Mouse (Mus musculus) frontal cortex, postnatal 25 days (tissue): ENCODE data around the gene Zcchc2.

Experiments
- DNase-seq, 2 experiments: peaks; one replicate each; pipeline ENCODE4 v3.0.0; 2022; ENCODE audit warnings: low spot score in 2 of 2

Gene Zcchc2

GRCm38 (mm10) chr1:105988903-105989639 lies 1.1 kb upstream of the Zcchc2 start:
- no peak for DNase-seq

GRCm38 (mm10) chr1:105989640-105989984 lies 594 bp upstream of the Zcchc2 start:
- no peak for DNase-seq

GRCm38 (mm10) chr1:105990911-105991761 lies 930 bp downstream of the Zcchc2 start:
- DNase-seq: peak; percentile 41 to 49

GRCm38 (mm10) chr1:105991931-105992837 lies 2.0 kb downstream of the Zcchc2 start:
- no peak for DNase-seq

GRCm38 (mm10) chr1:105993196-105993595 lies 3.0 kb downstream of the Zcchc2 start:
- DNase-seq: no peak

- DNase-seq: peak; percentile 60 to 74
These were observed 3.5 kb downstream of the Zcchc2 start for GRCm38 (mm10) chr1:105993601-105994209.

GRCm38 (mm10) chr1:105995966-105996365 lies 5.8 kb downstream of the Zcchc2 start:
- no peak for DNase-seq

GRCm38 (mm10) chr1:105997282-105997681 lies 7.1 kb downstream of the Zcchc2 start:
- DNase-seq: no peak

GRCm38 (mm10) chr1:105999802-106000201 lies 9.6 kb downstream of the Zcchc2 start:
- no peak for DNase-seq

GRCm38 (mm10) chr1:106007581-106007980 lies 17.4 kb downstream of the Zcchc2 start:
- no peak for DNase-seq

- DNase-seq: no peak
These were observed 20.9 kb downstream of the Zcchc2 start for GRCm38 (mm10) chr1:106011097-106011496.

- no peak for DNase-seq
These were observed 23.6 kb downstream of the Zcchc2 start for GRCm38 (mm10) chr1:106013759-106014158.

- DNase-seq: no peak
These were observed 26.1 kb downstream of the Zcchc2 start for GRCm38 (mm10) chr1:106016262-106016661.

GRCm38 (mm10) chr1:106019854-106020253 lies 29.6 kb downstream of the Zcchc2 start:
- DNase-seq: no peak

- DNase-seq: no peak
These were observed 32.8 kb downstream of the Zcchc2 start for GRCm38 (mm10) chr1:106022998-106023397.

- no peak for DNase-seq
These were observed 34.0 kb downstream of the Zcchc2 start for GRCm38 (mm10) chr1:106024254-106024653.

GRCm38 (mm10) chr1:106024778-106025177 lies 34.6 kb downstream of the Zcchc2 start:
- DNase-seq: no peak

GRCm38 (mm10) chr1:106029769-106030168 lies 39.6 kb downstream of the Zcchc2 start:
- DNase-seq: no peak

- DNase-seq: no peak
These were observed 40.1 kb downstream of the Zcchc2 start for GRCm38 (mm10) chr1:106030331-106030730.

GRCm38 (mm10) chr1:106030886-106031285 lies 40.7 kb downstream of the Zcchc2 start:
- no peak for DNase-seq

GRCm38 (mm10) chr1:106031908-106032307 lies 41.7 kb downstream of the Zcchc2 start:
- DNase-seq: no peak

- no peak for DNase-seq
These were observed 44.6 kb downstream of the Zcchc2 start for GRCm38 (mm10) chr1:106034776-106035175.
